Mouse (Mus musculus) heart, postnatal 0 days (tissue): ENCODE measurements at regions not wholly inside any gene's neighbourhood (a gene's known extent, or its start where the extent isn't known, plus 50 kb on each side); places are given as distances from the start of the nearest gene placed in this dataset.

Experiments used
- CTCF ChIP-seq: IDR thresholded peaks from 2 replicates; pipeline ENCODE4 v1.5.1; 2016; ENCODE audit warnings: antibody characterized with exemption, control low read depth, low read depth
- EP300 ChIP-seq: IDR thresholded peaks from 2 replicates; pipeline ENCODE4 v1.6.1; 2016; ENCODE audit warnings: antibody characterized with exemption, low read depth

DNA sequence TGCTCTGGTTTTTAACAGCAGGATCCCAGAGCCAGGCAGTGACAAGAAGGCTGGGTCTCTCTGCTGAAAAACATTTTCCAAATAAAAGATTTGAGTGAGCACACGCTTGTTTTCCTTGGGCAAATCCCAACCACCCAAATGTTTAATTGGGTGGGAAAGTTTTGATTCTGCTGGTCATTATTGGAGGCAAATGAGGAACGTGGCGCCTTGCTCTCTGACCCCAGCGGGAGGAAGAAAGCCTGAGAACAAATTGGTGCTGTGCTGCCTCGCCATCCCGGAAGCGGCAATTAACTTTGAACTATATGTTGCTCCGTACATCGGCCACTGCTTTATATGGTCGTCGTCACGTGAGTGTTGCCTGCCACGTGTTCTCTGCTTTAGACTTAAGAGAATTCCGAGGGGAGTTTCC lies 204.7 kb downstream of the Gm12728 start:
- TF ChIP-seq CTCF (no peak), EP300 (no peak)
